Mouse (Mus musculus) myocyte (in vitro differentiated cells): ENCODE data around the gene Sema7a.

Experiments used
- CEBPB ChIP-seq: IDR thresholded peaks from 2 replicates; pipeline ENCODE4 v1.6.1; 2011; ENCODE audit warnings: mild to moderate bottlenecking, moderate library complexity; ENCODE audit not compliant: poor library complexity, insufficient read depth, severe bottlenecking
- MYOD1 ChIP-seq, 3 experiments: IDR thresholded peaks; one replicate each; pipeline ENCODE4 v1.6.1; 2011; ENCODE audit warnings: control low read depth in 2 of 3, low read depth in 2 of 3, mild to moderate bottlenecking in 2 of 3, moderate library complexity in 1 of 3; ENCODE audit not compliant: insufficient read length in 2 of 3, control insufficient read depth in 1 of 3
- POLR2A ChIP-seq: IDR thresholded peaks from one replicate; pipeline ENCODE4 v1.6.1; 2011; ENCODE audit warnings: low read depth, mild to moderate bottlenecking, control low read depth, moderate library complexity; ENCODE audit not compliant: insufficient read length
- POLR2AphosphoS2 ChIP-seq: IDR thresholded peaks from one replicate; pipeline ENCODE4 v1.6.1; 2011; ENCODE audit warnings: low read depth, control low read depth; ENCODE audit not compliant: insufficient read length
- TCF12 ChIP-seq: IDR thresholded peaks from one replicate; pipeline ENCODE4 v1.6.1; 2011; ENCODE audit warnings: mild to moderate bottlenecking, control low read depth; ENCODE audit not compliant: poor library complexity, insufficient read depth, severe bottlenecking
- USF1 ChIP-seq: IDR thresholded peaks from one replicate; pipeline ENCODE4 v1.6.1; 2011; ENCODE audit warnings: low read depth, mild to moderate bottlenecking, control low read depth, moderate library complexity

DNA sequence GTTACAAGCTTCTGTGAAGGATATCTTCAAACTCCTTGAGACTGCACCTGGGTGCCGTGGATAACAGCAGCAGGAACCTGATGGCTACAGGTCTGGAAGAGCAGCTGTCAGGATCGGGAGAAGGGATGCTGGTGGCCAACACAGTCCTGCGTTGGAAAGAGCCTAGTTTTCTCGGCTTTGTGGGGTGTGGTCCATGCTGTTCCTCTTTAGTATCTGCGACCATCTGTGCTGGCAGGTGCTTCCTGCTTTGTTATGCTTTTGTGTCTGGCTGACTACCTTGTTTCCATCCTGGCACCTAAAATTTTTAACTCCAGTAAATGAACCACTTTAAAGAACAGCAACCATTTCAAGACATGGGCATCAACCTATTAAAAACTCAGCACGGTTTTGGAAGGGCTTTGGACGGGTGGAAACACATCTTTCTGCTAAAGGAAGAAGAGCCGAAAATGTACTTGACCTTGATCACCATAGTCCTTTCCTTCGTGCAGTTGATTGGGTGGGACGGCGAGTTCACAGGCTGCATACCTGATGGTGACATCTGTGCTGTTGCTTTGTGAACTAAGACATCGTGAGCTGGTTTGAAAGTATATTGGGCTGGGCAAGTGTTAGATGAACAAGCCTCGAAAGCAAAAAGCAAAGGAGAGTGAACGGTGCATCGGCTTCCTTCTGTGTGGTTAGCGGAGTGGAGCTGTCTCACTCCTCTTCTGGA, 66.0 kb downstream of the Sema7a start, which contains the start of gene Cyp11a1:
- no peak for TF ChIP-seq TCF12
- TF ChIP-seq CEBPB = no peak
- no peak for TF ChIP-seq POLR2A
- TF ChIP-seq MYOD1 (IDR thresholded peaks at IDR 0.05; ENCODE audit: control insufficient read depth in 1 of 3, insufficient read length in 2 of 3, low read depth in 2 of 3) = no peak
- TF ChIP-seq USF1 = no peak
- no peak for TF ChIP-seq POLR2AphosphoS2
